Mouse (Mus musculus) megakaryocyte, embryonic 14.5 days (primary cell): Measurements from ENCODE around the gene Slc25a5. TPM values are rescaled to one million over a fixed set of nuclear protein-coding genes. Genes with fewer than 3 reads are reported as not detected.

Experiments
- H3K27me3 ChIP-seq: replicated peaks from 2 replicates; pipeline ENCODE3; 2012; ENCODE audit warnings: inconsistent platforms
- H3K36me3 ChIP-seq: replicated peaks from 2 replicates; pipeline ENCODE3; 2012; ENCODE audit warnings: low read length, inconsistent platforms, mixed read lengths
- H3K4me1 ChIP-seq: 2 replicates; pipeline ENCODE4 v1.6.1; 2012; ENCODE audit warnings: inconsistent platforms
- H3K4me3 ChIP-seq: replicated peaks from 2 replicates; pipeline ENCODE3; 2012; ENCODE audit warnings: moderate library complexity, mild to moderate bottlenecking, inconsistent platforms
- H3K9me3 ChIP-seq: 2 replicates; pipeline ENCODE4 v1.6.1; 2012; ENCODE audit warnings: inconsistent platforms
- FLI1 ChIP-seq: IDR thresholded peaks from 2 replicates; pipeline ENCODE4 v1.6.1; 2012; ENCODE audit warnings: low read length, inconsistent platforms, mixed read lengths
- GATA1 ChIP-seq: IDR thresholded peaks from 3 replicates; pipeline ENCODE4 v1.6.1; 2012; ENCODE audit warnings: mixed read lengths, low read length, inconsistent platforms, borderline replicate concordance
- polyA plus RNA-seq: library from polyadenylated mRNA; stranded (reverse); fragments of >175 nt; gene quantifications from 2 replicates; pipeline ENCODE4 v1.2.3, GENCODE M21; 2012; ENCODE audit warnings: low replicate concordance; ENCODE audit not compliant: insufficient read depth

The Slc25a5 gene
- polyA plus RNA-seq, 1 experiment: 23.0 TPM

DNA sequence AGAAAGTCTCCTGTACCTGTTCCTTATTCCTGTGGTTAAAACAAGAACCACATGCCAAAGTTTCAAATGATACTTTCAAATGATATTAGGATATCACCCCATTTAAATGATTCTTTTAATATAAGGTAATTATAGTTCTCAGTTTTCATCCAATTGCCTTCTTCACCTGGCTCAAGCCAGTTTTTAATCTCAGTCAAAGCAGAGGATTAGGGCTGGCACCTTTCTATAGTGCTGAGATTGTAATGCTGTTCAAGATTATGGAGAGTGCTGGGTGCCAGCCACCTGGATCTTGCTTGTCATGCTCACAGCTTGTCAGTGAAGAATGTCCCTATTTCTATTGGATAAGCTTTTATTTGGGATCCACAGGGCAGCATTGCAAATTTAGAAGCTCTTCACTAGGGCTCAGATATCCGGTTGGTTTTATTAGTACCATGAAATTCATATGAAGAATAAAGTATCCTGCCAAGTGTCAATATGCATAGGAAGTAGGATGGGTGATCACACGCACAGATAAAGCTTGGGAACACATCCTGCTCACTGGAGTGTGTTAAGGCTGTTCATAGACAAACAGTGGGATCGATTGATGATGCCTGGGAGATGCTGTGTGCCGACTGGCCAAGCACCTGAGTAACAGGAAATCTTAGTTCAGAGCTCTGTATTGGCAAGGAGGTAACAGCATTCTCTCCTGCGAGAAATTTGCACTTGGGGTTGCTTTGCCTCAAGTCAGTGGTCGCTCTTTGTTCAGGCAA lies 3.9 kb downstream of the Slc25a5 start:
- H3K4me1 ChIP-seq: peaks cover 10% of the 10 kb centered on the region
- no peaks in the 10 kb centered on the region for H3K27me3 ChIP-seq
- H3K36me3 ChIP-seq: peaks cover 15% of the 10 kb centered on the region
- H3K4me3 ChIP-seq: no peak overlapping the region
- peaks cover 9% of the 10 kb centered on the region for H3K9me3 ChIP-seq
- no peak for TF ChIP-seq FLI1

DNA sequence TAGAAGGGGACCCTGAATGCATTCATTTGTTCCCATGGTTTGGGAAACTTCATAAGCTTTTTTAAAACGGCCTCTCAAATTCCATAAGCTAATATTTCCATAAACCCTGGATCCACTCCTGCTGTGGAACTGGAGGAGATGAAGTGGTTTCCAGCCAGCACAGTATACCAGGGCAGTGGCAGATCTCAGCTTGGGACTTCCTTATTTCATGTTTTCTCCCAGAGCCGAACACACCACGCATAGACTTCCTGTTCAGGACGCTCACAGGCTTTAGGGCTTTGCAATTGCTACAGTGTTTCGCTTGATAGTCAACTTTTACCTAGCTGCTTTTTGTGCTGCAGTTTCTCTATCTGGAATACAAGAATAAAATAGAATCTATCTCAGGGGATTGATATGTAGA lies 7.7 kb downstream of the Slc25a5 start:
- Histone ChIP-seq H3K9me3 (no peaks in the 10 kb centered on the region), H3K36me3 (peaks cover 4% of the 10 kb centered on the region), H3K27me3 (no peaks in the 10 kb centered on the region), H3K4me1 (peaks cover 14% of the 10 kb centered on the region), H3K4me3 (peak overlapping the region; percentile 28)
- TF ChIP-seq GATA1: no peak
- TF ChIP-seq FLI1: no peak

DNA sequence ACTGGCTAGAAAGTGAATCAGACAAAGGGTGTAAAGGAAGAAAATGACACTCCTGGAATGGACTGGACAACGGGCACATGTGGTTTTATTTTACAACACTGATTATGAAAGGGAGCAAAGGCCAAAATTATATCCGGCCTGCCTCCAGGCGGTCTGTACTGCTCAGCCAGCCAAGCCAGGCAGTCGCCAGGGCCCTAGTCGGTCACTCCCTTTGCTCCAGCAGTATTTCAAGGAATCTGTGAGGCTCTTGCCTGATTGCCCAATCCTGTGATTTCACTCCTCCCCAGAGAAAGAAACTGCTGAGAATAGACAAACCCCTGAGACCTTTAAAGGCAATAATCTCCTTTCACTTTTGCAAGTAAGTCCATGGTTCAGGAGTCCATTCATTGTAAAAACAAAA lies 8.7 kb downstream of the Slc25a5 start:
- TF ChIP-seq GATA1 (no peak), FLI1 (no peak)

DNA sequence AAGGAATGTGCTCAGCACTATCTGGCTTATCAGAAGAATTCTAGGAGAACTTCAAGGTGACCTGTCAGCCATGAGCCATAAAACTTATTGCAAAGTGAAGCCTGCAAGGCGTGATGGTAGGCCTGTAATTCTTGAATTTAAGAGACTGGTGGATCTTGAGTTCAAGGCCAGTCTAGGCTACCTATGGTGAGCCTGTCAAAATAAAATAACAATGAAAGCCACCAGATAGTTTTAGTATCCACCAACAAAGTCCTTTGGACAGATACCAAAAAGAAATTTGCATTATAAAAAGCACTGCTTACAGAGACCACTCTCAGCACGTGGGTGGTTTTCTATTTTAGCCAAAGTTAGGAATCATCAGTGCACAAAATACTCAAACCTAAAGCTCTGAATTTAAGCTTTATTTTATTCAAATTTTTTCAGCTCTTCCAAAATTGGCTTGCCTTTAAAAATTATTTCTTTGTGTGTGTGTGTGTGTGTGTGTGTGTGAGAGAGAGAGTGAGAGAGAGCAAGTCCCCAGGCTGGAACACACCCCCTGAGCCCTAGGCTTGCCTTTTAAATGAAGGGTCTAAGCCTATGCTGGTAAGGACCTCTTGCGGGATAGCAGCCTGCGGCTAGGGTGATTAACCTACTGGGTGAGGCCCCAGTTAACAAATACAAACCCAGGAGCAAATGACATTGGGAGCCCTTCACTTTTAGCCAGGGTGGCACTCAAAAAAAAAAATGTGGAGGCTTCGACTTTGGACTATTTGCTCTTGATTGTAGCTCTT lies 10.2 kb downstream of the Slc25a5 start:
- Histone ChIP-seq H3K4me1 (peaks cover 15% of the 10 kb centered on the region), H3K36me3 (no peaks in the 10 kb centered on the region), H3K9me3 (no peaks in the 10 kb centered on the region), H3K4me3 (no peak overlapping the region), H3K27me3 (no peaks in the 10 kb centered on the region)
- TF ChIP-seq GATA1 (no peak), FLI1 (no peak)

More for the DNA sequence above, 8.7 kb downstream of the Slc25a5 start:
- no peak overlapping the region for H3K4me3 ChIP-seq
- no peaks in the 10 kb centered on the region for H3K27me3 ChIP-seq
- H3K36me3 ChIP-seq: no peaks in the 10 kb centered on the region
- no peaks in the 10 kb centered on the region for H3K9me3 ChIP-seq
- peaks cover 15% of the 10 kb centered on the region for H3K4me1 ChIP-seq

DNA sequence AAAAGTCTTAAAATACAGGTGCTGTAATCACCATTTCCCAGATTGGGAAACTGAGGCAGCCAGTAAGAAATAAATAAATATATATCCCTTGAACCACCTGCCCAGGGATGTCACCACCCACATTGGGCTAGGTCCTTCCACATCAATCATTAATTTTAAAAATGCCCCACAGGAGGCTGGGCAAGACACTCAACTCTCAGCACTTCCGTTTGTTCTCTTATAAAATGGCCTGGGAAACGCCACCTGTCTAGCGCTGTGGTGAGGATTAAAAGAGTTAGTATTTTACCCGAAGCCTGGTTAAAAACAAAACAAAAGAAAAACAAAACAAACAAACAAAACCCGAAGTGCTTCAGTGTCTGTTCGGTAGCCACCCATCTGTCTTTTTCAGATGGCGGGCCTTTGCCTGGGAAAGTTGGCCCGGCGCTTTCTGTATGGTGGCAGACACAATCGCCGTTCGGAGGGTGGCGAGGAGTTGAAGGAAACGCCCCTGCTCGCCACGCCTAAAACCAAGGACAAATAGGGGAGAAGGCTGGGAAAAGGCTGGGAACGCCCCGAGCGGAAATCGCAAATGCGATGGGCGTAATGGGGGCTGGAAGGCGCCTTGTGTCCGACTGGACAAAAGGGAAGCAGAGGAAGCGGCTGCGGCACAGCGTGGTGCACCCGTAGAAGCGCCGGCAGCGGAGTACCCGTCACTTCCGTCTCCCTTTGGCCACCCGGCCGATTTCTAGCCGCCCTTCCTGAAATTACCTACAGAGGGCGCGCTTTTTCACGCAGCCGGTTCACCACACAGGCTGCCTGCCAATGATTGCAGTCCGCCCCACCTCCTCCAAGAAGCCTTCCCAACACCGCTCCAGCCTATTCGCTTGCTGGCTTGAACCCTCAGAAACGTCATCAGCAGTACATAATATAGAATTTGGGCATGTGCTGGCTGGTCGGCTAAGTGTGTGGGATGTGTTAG lies 12.2 kb downstream of the Slc25a5 start:
- peaks cover 19% of the 10 kb centered on the region for H3K4me1 ChIP-seq
- peaks cover 2% of the 10 kb centered on the region for H3K27me3 ChIP-seq
- H3K36me3 ChIP-seq: no peaks in the 10 kb centered on the region
- no peaks in the 10 kb centered on the region for H3K9me3 ChIP-seq
- no peak for TF ChIP-seq GATA1
- TF ChIP-seq FLI1: no peak
- peak overlapping the region; percentile 91 for H3K4me3 ChIP-seq

DNA sequence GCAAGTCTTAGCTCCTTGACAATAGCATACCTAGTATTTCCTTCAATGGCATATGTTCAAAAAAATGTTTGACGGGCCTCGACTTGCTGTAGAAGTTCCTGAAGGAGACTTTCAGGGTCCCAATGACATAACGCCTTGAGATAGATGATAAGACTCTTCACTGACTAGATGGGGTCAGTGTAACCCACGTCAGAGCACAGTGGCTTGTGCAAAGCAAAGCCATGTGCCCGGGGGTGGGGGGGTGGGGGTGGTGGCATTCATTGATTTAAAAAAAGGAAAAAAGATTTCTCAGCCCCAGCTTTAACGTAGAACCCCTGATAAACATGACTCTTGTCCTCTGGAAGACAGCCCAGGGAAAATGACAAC lies 12.8 kb downstream of the Slc25a5 start:
- H3K36me3 ChIP-seq: no peaks in the 10 kb centered on the region
- H3K9me3 ChIP-seq: no peaks in the 10 kb centered on the region
- H3K27me3 ChIP-seq: peaks cover 2% of the 10 kb centered on the region
- TF ChIP-seq GATA1 (no peak), FLI1 (no peak)
- peak overlapping the region; percentile 91 for H3K4me3 ChIP-seq
- H3K4me1 ChIP-seq: peaks cover 13% of the 10 kb centered on the region

DNA sequence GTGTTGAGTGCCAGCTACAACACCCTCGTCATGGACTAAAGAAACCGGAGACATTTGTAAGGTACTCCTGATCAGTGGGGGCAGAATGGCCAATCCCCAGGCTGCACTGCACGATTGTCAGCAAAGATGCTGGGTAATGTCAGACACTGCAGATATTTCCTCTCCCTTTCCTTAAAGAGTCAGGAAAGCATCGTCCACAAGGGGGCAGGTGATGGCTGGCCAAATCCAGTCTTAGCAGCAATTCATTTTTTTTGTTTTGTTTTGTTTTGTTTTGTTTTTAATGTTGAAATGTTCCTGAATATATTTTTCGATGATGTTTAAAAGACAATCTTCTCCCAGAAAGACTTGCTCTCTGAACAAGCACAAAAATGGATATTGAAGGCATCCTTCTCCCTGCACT lies 15.9 kb downstream of the Slc25a5 start:
- H3K27me3 ChIP-seq: peaks cover 2% of the 10 kb centered on the region
- no peak overlapping the region for H3K4me3 ChIP-seq
- H3K36me3 ChIP-seq: no peaks in the 10 kb centered on the region
- peaks cover 13% of the 10 kb centered on the region for H3K4me1 ChIP-seq
- no peaks in the 10 kb centered on the region for H3K9me3 ChIP-seq
- TF ChIP-seq FLI1: no peak
- TF ChIP-seq GATA1: no peak

DNA sequence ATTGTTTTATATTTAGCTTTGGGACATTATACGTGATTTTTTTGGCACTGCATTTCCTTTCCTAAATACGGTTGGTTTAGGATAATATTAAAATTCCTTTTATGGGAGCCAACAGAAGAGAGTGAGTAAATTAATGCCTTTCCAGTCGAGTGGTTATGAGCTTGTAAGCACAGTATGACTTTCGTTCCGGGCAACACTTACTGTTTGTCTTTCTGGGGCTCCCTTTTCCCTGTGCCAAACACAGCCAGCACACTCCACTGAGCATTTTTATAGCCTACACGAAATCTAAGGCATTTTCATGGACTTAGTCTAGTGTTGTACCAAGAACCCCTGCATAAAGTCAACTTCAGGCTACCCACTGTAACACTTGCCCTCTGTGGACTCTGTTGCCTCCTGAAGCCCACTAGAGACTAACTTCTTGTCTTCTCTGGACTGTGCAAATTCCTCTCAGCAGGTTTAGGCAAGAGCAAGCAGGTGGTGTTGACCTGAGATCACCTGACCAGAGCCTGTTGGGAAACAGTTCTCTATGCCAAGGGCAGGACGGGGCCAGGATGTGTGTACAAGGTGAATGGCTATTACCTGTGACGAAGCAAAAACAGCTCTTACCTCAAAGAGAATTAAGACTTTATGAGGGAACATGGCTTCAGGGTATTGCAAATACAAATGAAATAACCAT lies 18.8 kb downstream of the Slc25a5 start:
- Histone ChIP-seq H3K27me3 (peaks cover 4% of the 10 kb centered on the region), H3K4me3 (no peak overlapping the region), H3K4me1 (peaks cover 4% of the 10 kb centered on the region; the same call in 1 of the 2 replicates), H3K36me3 (no peaks in the 10 kb centered on the region), H3K9me3 (no peaks in the 10 kb centered on the region)
- TF ChIP-seq GATA1 (no peak), FLI1 (no peak)

DNA sequence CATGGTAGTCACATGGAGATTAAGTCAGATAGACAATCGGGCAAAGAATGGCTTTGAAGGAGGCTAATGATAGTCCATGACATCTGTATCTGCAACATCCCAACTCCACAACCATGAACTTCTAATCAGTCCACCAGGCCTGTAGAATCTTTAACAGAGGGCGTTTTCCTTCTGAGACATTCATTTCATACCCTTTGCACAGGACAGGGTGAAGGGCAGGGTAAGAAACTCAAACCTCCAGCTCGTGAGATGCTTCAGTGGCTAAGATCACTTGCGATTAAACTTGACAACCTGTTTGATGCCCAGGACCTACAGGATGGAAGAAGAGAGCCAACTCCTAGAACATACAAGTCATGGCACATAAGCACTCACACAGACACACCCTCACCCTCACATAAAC lies 19.6 kb downstream of the Slc25a5 start:
- Histone ChIP-seq H3K9me3 (no peaks in the 10 kb centered on the region), H3K27me3 (peaks cover 4% of the 10 kb centered on the region), H3K4me3 (no peak overlapping the region), H3K36me3 (no peaks in the 10 kb centered on the region), H3K4me1 (peaks cover 4% of the 10 kb centered on the region; the same call in 1 of the 2 replicates)
- TF ChIP-seq FLI1 (no peak), GATA1 (no peak)
